Mouse (Mus musculus) lung, adult 18-20 months (tissue): ENCODE results near the gene Faf1.
A peak's percentile ranks its signal among the peaks of the same experiment; 100 is the strongest.
"Not testable (repeated sequence)": the region's sequence is repeated elsewhere in the genome, so short reads cannot be mapped to it uniquely, and the experiment has no call there.

Experiments
- DNase-seq, 2 experiments: peaks; one replicate each; pipeline ENCODE4 v3.0.0; 2022; ENCODE audit warnings: mixed read lengths in 2 of 2

Faf1 gene

GRCm38 (mm10) chr4:109665982-109666460 is 10.4 kb upstream of the Faf1 start:
- peak; percentile 59 to 63 for DNase-seq

DNA sequence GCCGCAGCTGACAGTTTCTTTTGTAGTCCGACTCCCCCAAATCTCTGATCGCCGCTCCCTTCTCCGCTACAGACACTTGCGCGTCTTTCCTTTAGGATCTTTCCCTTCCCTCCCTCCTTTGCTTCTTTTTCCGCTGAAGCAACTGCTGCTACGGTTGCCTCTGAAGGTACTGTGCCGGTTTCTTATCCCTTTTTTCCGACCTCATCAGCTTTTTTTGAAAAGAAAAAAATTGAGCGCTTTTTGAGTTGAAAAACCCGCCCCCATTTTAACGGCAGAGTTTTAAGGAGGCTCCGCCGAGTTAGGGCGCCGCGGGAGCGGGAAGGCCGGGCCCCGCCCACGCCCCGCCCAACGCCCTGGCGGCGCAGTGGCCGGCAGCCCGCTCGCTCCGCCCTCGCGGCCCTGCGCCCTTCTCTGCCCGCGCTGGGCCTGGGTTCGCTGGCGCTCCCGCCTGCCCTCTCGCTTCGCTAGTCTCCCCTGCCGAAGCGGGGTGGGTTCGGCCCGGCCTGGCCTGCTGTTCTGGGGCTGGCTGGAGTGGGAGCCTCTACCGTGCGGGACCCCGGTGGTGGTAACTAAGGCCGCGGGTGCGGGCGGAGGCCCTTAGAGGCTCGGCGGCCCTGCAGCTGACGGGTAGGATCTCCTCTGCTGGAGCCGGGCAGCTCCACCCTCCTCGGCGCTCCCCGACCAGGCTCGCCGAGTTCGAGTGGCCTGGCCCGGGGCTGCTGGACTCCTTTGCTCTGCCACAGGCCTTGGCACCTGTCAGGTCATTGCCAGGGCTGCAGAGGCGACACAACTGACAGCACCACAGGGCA is 9.7 kb upstream of the Faf1 start, which contains the start of gene Cdkn2c:
Gene Cdkn2c, minus strand, starts transcription at position 729 of the 809 bp plus-strand sequence.
- peak; percentile 87 to 88 for DNase-seq

DNA sequence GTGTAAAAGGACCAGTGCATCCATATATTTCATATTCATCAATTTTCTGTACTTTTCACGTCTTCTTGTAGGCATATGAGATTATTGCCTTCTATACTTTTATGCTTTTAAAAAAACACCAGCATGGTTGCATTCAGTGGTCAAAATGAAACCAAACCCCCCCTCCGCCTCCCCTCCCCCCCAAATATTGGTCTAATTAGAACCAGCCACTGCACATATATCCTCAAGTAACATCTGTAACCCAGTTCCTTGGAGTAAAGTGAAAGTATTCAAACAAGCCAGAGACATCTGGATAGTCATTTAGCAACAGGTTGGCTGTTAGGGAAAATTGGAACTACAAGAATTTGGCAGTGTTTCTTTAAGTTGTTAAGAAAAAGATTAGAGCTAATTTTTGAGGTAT is 8.9 kb upstream of the Faf1 start:
- no peak for DNase-seq

GRCm38 (mm10) chr4:109670213-109670612 is 6.2 kb upstream of the Faf1 start:
- no peak for DNase-seq

DNA sequence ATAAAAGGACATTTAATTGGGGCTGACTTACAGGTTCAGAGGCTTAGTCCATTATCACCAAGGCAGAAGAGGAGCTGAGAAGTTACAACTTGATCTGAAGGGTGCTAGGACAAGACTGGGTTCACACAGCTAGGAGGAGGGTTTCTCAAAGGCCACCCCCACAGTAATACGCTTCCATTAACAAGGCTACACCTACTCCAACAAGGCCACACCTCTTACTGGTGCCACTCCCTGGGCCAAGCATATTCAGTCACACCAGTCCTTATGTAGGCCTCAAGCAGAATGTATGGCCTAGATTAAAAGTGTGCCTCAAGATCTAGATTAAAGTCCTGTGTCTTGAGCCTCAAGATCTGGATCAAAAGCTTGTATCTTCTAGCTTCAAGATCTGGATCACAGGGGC is 4.4 kb upstream of the Faf1 start:
- no peak for DNase-seq

DNA sequence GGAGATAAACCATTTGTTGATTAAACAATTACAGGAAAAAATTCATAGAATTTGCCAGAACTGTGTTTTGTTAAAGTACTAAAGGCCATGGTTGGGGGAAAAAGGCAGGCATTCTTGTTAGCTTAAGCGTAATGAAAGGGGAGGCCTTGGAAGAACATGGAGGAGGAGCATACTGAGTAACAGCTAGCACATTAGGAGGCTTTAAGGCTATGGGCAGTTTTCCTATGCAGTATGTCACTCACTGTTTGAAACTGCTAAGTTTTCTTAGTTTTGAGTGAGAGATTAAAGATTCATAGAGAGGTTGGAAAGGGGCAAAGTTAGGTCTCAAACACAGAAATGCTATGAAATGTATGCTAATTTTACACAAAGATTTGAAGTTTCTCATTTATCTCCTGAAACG is 2.3 kb upstream of the Faf1 start:
- DNase-seq = no peak

GRCm38 (mm10) chr4:109677221-109677620 is 833 bp downstream of the Faf1 start:
- no peak for DNase-seq

- DNase-seq = no peak
Measured at GRCm38 (mm10) chr4:109683561-109683960, 7.2 kb downstream of the Faf1 start.

DNA sequence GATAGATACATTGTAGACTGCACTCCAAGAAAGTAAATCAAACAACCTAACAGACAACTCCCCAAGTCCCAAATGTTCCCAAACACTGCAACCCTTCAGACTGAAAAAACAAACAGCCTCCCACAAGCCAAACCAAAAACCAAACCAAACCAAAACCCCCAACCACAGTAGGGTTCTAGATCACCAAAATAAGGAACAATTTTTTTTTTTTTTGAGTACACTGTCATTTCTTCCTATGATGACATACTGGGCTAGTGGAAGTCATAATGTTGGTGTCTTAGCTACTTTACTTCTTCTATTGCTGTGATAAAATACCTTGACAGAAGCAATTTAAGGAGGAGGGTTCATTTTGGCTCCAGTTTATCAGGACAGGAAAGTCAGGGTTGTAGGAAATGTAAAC is 16.3 kb downstream of the Faf1 start:
- DNase-seq = no peak

DNA sequence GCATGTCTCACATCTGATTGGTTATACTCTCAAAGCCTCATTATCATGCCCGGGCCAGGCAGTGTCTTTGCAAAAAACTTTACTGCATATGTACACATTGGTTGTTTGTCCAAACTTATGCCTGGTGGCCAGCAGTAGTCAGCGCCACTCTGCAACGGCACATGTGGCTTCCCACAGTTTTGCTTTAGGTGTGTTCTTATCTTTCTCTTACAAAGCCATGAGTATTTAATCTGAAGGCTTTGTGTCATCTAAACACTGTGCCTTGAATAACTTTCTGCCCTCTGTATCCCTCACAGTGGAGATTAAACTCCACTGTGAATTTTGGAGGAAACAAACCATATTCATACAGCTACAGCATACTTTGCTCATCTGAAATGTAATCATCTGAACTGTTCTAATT is 24.3 kb downstream of the Faf1 start:
- DNase-seq = not testable (repeated sequence)

DNA sequence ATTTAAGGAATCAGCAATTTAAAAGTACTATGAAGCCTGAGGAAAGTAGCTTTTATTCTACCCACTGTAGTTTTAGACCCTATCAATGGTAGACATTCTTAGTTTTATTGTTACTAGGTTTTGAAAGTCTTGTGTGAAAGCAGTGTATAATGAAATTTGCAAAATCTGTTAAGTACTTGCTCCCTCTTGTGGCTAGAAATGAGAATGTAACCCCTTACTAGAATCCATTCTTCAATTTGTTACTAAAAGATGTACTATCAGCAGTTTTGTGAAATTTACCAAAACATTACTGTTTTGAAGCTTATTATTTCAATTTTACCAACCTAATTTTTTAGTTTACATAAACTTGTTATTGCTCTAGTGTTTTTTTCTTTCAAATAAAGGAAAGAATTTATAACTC is 27.2 kb downstream of the Faf1 start:
- no peak for DNase-seq

DNA sequence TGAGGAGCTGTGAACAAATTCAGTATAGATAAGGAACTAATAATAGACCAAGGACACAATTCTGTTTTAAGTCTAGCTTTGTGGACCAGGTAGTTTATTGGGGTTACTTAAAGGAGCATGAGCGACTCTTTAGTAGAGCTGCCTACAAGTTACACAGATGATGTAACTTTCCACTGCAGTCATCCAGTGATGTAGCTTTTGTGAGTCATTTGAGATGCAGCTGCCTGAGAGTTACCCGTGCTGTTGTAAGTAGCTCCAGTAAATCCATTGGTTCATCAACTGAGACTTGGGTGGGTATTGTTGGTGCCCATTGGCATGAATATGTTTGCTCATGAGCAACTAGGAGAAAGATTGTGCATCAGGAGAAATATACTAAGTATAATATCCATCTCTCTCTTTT is 29.0 kb downstream of the Faf1 start:
- no peak for DNase-seq

- DNase-seq = no peak
Measured at GRCm38 (mm10) chr4:109719281-109719680, 42.9 kb downstream of the Faf1 start.

DNA sequence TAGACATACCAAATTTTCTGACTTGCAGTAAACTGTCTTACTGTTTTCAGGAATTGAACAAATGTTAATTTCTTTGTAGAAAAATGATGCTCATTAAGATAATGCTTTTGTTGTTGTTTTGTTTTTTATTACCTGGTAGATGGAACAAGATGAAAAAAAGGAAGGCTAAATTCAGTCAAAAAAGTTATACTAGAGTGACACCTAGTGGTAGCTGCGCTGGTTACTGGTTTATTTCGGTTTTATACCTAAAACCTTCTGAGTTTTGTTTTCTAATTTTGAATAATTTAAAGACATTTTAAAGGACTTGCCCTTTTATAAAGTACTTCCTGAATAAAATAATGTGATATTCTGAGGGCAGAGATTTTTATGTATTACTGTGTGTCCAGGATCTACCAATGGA is 52.9 kb downstream of the Faf1 start:
- DNase-seq = peak in 1 of 2 experiments; percentile 8

- DNase-seq = peak; percentile 22 to 61
Measured at GRCm38 (mm10) chr4:109735754-109736153, 59.4 kb downstream of the Faf1 start.

- DNase-seq = no peak
Measured at GRCm38 (mm10) chr4:109743984-109744383, 67.6 kb downstream of the Faf1 start.

- peak in 1 of 2 experiments; percentile 15 for DNase-seq
Measured at GRCm38 (mm10) chr4:109759031-109759430, 82.6 kb downstream of the Faf1 start.

DNA sequence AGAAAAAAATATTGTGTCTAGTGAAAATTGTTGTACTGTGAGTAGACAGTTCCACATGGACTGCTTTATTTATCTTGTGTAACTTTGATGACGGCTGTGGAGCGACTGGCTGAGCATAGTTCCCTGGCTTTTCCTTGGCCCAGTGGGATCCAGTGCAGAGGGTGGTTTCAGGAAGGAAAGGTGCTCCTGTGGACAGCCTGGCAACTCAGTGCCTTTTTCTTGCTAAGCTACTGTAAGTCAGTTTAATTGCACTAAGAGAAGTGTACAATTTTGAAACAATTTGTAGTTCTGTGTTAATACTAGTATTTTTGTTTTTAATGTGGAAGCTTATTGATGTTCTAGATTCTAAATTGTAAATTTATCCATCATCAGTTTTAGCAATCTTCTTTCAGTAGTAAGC is 83.5 kb downstream of the Faf1 start:
- DNase-seq = no peak

GRCm38 (mm10) chr4:109760501-109760900 is 84.1 kb downstream of the Faf1 start:
- no peak for DNase-seq

DNA sequence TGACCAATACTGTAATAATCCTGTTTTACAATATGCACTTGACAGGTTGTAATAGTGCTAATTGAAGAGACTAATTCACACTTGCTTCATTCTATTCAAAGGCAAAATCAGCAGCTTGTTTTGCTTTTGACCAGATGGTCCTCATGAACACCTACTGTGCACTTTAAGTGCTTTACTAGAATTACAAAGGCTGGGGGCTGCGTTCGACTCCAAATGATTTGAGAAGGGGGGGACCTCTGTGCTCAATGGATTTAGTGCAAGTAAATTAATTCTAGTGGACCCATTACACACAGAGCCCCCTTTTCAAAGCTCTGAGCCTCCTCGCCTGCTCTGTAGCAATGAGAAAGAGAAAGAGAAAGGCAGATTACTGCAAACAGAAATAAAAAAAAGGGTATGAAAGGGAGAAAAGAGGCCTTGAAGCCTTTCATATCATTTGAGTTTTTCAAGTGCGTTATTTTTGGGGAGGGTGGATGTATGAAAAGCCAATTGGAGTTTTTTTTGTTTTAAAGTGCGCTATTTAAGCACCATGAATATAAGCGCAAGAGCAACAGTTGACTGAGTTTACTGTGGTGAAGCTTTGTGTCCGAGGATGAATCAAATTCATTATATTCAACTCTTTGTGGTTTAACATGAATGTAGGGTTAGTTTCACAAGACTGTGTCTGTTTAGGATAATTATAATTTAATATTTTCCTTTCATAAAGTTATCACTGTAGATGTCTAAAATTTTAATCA is 86.5 kb downstream of the Faf1 start:
- DNase-seq = no peak

DNA sequence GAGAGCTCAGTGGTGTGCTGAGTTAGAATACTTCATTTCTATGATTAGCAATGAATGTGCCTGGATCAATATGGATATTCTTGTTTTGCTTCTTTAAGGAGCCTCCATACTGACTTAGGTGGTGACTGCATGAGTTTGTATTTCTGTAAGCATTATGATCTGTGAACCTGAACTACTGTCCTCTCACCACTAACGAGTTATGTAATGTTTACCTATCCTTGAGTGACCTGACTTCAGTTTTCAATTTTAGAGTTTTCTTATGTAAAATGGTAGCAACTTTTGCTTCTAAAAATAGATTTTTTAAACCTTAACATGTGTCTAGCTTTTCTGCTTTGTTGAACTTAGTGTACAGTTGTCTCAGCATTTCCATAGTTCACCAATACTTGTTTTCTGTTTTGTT is 92.7 kb downstream of the Faf1 start:
- DNase-seq = no peak

- DNase-seq = no peak
Measured at GRCm38 (mm10) chr4:109782577-109783114, 106.3 kb downstream of the Faf1 start.

GRCm38 (mm10) chr4:109789347-109790001 is 113.1 kb downstream of the Faf1 start:
- DNase-seq = no peak
